Mouse (Mus musculus) intestine, embryonic 16.5 days (tissue): Measurements from ENCODE around the gene Pla2g7. TPM values are rescaled to one million over a fixed set of nuclear protein-coding genes. Genes with fewer than 3 reads are reported as not detected.

Experiments used
- ATAC-seq: fragments of 200-750 bp; cut with Nextera tagmentation; 2 replicates; pipeline ENCODE4 v1.8.0; 2017; ENCODE audit warnings: moderate TSS enrichment, moderate library complexity
- H3K27ac ChIP-seq: fragments of 300-500 bp; sonication (generic); 2 replicates; pipeline ENCODE4 v1.5.1; 2014; ENCODE audit warnings: mild to moderate bottlenecking, low read length
- H3K27me3 ChIP-seq: fragments of 300-500 bp; sonication (generic); replicated peaks from 2 replicates; pipeline ENCODE4 v1.6.1; 2014; ENCODE audit warnings: low read length, control low read depth, mixed read lengths; ENCODE audit not compliant: control insufficient read depth, insufficient read depth
- H3K36me3 ChIP-seq: fragments of 300-500 bp; sonication (generic); 2 replicates; pipeline ENCODE4 v1.6.1; 2014; ENCODE audit warnings: low read length, control low read depth; ENCODE audit not compliant: control insufficient read depth, insufficient read depth
- H3K4me1 ChIP-seq: fragments of 300-500 bp; sonication (generic); 2 replicates; pipeline ENCODE4 v1.6.1; 2014; ENCODE audit warnings: low read length, control low read depth, mixed read lengths; ENCODE audit not compliant: control insufficient read depth, insufficient read depth
- H3K4me2 ChIP-seq: fragments of 300-500 bp; sonication (generic); 2 replicates; pipeline ENCODE4 v1.6.1; 2014; ENCODE audit warnings: low read depth, low read length, control low read depth
- H3K4me3 ChIP-seq: fragments of 300-500 bp; sonication (generic); 2 replicates; pipeline ENCODE4 v1.5.1; 2014; ENCODE audit warnings: mild to moderate bottlenecking, low read length
- H3K9ac ChIP-seq: fragments of 300-500 bp; sonication (generic); 2 replicates; pipeline ENCODE4 v1.6.1; 2014; ENCODE audit warnings: low read depth, low read length
- H3K9me3 ChIP-seq: fragments of 300-500 bp; sonication (generic); 2 replicates; pipeline ENCODE4 v1.6.1; 2016; ENCODE audit warnings: low read length, control low read depth; ENCODE audit not compliant: control insufficient read depth
- WGBS: fragments of 180-500 bp; shearing (Covaris S2); extraction: QIAGEN DNeasy Blood & Tissue Kit; methylation state at CpG from one replicate; pipeline ENCODE4 v1.1.7; 2014; 5-methylcytosine and 5-hydroxymethylcytosine counted together
- polyA plus RNA-seq: library from polyadenylated mRNA; unstranded; fragments of >200 nt; fragmentation: Nextera tagmentation; extraction: Ambion mirVana; gene quantifications from 2 replicates; pipeline ENCODE4 v1.2.1, GENCODE M21; 2015

Gene Pla2g7
- polyA plus RNA-seq, 1 experiment from 2014 or later: 14.0 TPM

DNA sequence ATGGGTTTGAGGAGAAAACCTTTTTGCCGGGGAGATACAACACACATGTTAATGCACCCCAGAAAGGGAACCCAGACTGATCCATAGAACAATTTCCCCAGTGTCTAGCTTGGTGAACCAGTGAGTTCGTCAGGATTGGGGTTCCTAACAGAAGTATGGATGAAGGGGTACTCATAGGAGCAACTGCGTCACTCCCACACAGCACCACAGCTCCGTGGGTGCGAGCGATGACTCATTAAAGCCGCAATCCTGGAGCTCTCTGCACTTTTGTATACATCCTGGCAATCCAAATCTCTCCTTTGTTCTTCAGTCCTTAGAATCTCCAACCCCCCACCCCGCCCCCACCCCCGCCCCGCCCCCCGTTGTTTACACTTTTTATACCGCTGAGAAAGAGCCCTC is 306 bp upstream of the Pla2g7 start:
- WGBS: 14% methylated on average over 12 of the region's 12 CpGs
- no peaks in the 10 kb centered on the region for H3K36me3 ChIP-seq
- H3K4me1 ChIP-seq: peaks cover 4% of the 10 kb centered on the region
- H3K9me3 ChIP-seq: no peaks in the 10 kb centered on the region
- H3K27me3 ChIP-seq: no peaks in the 10 kb centered on the region
- peak overlapping the region; percentile 69; the same call in 1 of the 2 replicates for H3K9ac ChIP-seq
- no peak for ATAC-seq
- H3K27ac ChIP-seq: no peak overlapping the region
- peak overlapping the region; percentile 56 for H3K4me3 ChIP-seq
- H3K4me2 ChIP-seq: peak overlapping the region; percentile 91

DNA sequence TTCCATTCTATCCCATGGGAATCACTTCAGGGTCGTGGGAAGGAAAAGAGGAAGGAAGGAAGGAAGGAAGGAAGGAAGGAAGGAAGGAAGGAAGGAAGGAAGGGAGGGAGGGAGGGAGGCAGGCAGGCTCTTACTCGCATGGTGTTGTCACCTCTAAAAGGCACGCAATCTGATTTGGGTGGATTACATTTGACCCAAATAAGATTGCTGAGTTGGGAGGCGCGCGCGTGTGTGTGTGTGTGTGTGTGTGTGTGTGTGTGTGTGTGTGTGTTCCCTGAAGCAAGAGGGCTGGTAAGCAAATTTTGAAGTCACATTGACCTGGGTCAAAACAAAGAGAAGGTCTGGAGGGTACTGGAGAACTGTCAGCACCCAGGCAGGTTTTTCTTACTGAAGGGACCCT is 1.4 kb downstream of the Pla2g7 start:
- H3K27ac ChIP-seq: no peak overlapping the region
- H3K27me3 ChIP-seq: no peaks in the 10 kb centered on the region
- H3K9me3 ChIP-seq: no peaks in the 10 kb centered on the region
- H3K9ac ChIP-seq: no peak overlapping the region
- peaks cover 4% of the 10 kb centered on the region for H3K4me1 ChIP-seq
- no peak for ATAC-seq
- 72% methylated on average over 7 of the region's 7 CpGs for WGBS
- no peaks in the 10 kb centered on the region for H3K36me3 ChIP-seq
- H3K4me3 ChIP-seq: no peak overlapping the region
- no peak overlapping the region for H3K4me2 ChIP-seq

DNA sequence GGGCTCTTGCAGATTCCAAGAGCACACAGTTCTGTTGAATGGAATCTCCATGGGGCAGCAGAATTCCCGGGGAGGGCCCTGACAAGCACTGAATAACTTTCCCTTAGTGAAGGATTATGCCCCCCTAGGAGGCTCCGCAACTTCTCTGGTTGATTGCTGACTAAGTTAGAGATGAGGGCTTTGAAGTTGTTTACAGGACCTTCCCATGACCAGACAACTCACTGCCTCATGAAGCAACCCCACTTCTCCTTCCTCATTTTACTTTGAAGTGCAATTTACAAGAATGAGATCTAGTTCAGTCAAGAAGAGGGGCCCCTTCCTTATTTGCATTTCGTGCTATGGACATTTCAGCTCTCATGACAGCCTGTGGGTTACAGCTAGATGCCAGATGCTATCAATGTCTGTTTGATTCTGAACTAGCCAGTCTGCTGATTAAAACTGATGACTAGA is 5.8 kb downstream of the Pla2g7 start:
- H3K4me2 ChIP-seq: no peak overlapping the region
- no peak for ATAC-seq
- no peaks in the 10 kb centered on the region for H3K36me3 ChIP-seq
- H3K27ac ChIP-seq: no peak overlapping the region
- H3K27me3 ChIP-seq: no peaks in the 10 kb centered on the region
- WGBS: 34% methylated on average over 3 of the region's 3 CpGs
- peaks cover 1% of the 10 kb centered on the region for H3K4me1 ChIP-seq
- H3K9me3 ChIP-seq: no peaks in the 10 kb centered on the region
- no peak overlapping the region for H3K4me3 ChIP-seq
- no peak overlapping the region for H3K9ac ChIP-seq

DNA sequence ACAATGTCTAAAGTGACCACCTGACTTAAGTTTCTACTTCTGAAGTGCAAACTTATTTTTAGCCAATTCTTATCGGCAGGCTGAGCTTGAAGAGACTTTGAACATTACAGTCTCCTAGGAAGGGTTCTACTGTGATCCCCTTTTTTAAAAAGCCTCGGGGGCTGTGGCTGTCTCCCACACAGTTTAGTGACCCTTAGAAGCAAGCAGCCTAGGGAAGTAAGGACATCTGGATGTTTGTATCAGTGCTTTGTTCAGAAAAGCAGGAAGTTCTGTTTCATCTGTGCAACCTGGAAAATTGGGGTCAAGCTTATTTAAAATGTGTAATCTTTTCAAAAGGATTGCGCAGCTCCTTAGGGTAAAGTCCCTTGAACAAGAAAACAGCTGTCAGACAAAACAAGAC is 12.6 kb downstream of the Pla2g7 start:
- Histone ChIP-seq H3K27ac (peak overlapping the region; percentile 77), H3K4me2 (peak overlapping the region; percentile 42), H3K36me3 (no peaks in the 10 kb centered on the region), H3K4me1 (peaks cover 22% of the 10 kb centered on the region), H3K27me3 (no peaks in the 10 kb centered on the region), H3K4me3 (peak overlapping the region; percentile 16; the same call in 1 of the 2 replicates), H3K9ac (peak overlapping the region; percentile 49; the same call in 1 of the 2 replicates), H3K9me3 (no peaks in the 10 kb centered on the region)
- ATAC-seq: peak; percentile 33; the same call in 1 of the 2 replicates
- WGBS: 32% methylated on average over 3 of the region's 3 CpGs

DNA sequence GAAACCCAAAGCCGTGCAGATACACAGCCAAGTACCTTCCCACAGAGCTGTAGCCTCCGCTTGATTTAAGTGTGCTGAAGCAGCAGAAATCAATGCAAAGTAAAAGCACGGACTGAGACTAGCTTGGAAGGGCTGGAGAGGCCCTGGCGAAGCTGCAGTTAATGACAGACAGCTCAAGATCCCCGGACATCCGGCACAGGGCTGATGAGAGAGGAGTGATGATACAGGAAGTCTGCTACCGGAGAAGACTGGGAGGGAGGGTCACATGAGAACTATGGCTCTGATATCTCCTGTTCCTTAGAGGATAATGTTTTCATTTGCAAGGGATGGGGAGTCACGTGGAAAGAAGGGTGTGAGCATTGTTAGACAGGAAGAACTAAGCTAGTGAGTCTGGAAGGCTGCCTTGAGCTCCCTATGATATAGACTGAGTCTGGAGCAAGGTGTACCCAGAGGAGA is 13.1 kb downstream of the Pla2g7 start:
- Histone ChIP-seq H3K27ac (peak overlapping the region; percentile 77), H3K27me3 (no peaks in the 10 kb centered on the region), H3K4me2 (peak overlapping the region; percentile 42), H3K9me3 (no peaks in the 10 kb centered on the region), H3K4me1 (peaks cover 22% of the 10 kb centered on the region), H3K9ac (peak overlapping the region; percentile 49; the same call in 1 of the 2 replicates), H3K4me3 (peak overlapping the region; percentile 16; the same call in 1 of the 2 replicates), H3K36me3 (no peaks in the 10 kb centered on the region)
- WGBS: 20% methylated on average over 8 of the region's 8 CpGs
- ATAC-seq: peak; percentile 70

DNA sequence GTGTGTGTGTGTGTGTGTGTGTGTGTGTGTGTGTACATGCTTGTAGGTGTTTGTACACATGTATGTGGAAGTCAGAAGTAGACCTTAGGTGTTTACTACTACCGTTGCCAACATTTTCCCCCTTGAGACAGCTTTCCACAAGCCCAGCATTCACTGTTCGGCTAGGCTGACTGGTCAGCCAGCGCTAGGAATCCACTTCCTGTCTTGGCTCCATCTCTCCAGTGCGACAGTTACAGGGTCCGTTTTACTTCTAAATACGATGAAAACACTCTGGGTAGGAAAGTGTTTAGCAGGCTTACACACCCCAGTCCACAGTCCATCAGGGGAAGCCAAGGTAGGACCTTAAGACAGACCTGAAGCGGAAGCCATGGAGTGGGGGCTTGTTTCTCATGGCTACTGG is 16.9 kb downstream of the Pla2g7 start:
- Histone ChIP-seq H3K4me1 (peaks cover 22% of the 10 kb centered on the region), H3K27ac (no peak overlapping the region), H3K36me3 (no peaks in the 10 kb centered on the region), H3K9ac (no peak overlapping the region), H3K27me3 (no peaks in the 10 kb centered on the region), H3K9me3 (no peaks in the 10 kb centered on the region), H3K4me3 (no peak overlapping the region), H3K4me2 (no peak overlapping the region)
- no peak for ATAC-seq
- 55% methylated on average over 7 of the region's 7 CpGs for WGBS

DNA sequence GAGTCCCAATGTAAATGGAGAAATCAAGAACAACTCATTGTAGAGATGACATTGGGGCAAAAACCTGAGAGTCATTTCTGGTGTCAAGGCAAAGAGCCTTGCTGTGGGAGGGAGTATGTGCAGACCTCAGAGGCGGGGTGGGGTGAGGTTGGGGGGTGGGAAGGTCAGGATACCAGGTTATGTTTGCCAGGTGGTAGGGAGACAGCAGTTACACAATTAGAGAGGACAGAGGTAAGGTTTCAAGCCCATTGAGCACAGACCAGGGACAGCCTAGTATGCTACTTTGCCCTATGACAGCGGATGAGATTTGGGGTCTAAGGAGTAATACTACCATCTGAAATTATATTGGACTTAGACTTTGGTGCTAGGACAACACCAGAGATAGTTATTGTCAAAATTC is 19.4 kb downstream of the Pla2g7 start:
- Histone ChIP-seq H3K9ac (no peak overlapping the region), H3K27ac (no peak overlapping the region), H3K4me3 (no peak overlapping the region), H3K4me2 (no peak overlapping the region), H3K27me3 (no peaks in the 10 kb centered on the region), H3K4me1 (peaks cover 7% of the 10 kb centered on the region; the same call in 1 of the 2 replicates), H3K9me3 (no peaks in the 10 kb centered on the region), H3K36me3 (no peaks in the 10 kb centered on the region)
- no peak for ATAC-seq
- WGBS: 82% methylated on average over 2 of the region's 2 CpGs

DNA sequence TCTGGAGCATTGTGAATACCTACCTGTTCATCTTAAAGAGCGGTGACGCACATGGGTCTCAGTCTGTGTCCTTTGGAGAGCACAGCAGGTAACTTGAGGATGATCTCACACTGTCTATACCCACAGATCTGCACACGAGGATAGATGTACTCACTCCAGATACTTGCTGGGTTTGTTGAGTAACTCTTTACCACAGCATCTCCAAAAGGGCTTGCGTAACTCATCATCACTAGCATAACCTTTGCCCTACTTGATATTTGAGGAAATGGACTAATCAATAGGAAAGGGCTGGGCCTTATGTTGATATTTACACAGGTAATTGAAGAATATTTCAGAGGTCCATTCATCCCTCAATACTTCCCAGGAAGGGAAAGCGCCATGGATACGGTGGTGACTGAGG is 21.9 kb downstream of the Pla2g7 start:
- H3K4me3 ChIP-seq: no peak overlapping the region
- H3K27ac ChIP-seq: no peak overlapping the region
- no peak for ATAC-seq
- H3K9me3 ChIP-seq: no peaks in the 10 kb centered on the region
- WGBS: 82% methylated on average over 6 of the region's 6 CpGs
- no peaks in the 10 kb centered on the region for H3K4me1 ChIP-seq
- H3K27me3 ChIP-seq: no peaks in the 10 kb centered on the region
- H3K36me3 ChIP-seq: no peaks in the 10 kb centered on the region
- no peak overlapping the region for H3K4me2 ChIP-seq
- H3K9ac ChIP-seq: no peak overlapping the region

DNA sequence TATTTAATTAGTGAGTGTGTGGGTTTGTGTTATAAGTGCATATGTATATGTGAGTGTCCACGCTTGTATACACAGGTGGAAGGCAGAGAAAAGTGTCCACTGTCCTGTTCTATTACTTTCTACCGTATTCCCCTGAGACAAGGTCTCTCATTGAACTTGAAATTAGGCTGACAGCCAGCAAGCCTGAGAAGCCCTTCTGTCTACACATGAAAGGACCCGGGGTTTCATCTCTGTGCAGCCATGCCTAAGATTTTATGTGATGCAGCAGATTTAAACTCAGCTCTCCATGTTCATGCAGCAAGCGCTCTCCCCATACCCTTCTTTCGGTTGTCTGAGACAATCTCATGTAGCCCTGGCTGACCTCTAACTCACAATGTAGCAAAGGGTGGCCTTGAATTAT is 22.6 kb downstream of the Pla2g7 start:
- 89% methylated on average over 5 of the region's 5 CpGs for WGBS
- Histone ChIP-seq H3K9me3 (no peaks in the 10 kb centered on the region), H3K36me3 (no peaks in the 10 kb centered on the region), H3K4me1 (no peaks in the 10 kb centered on the region), H3K9ac (no peak overlapping the region), H3K27me3 (no peaks in the 10 kb centered on the region), H3K27ac (no peak overlapping the region), H3K4me3 (no peak overlapping the region), H3K4me2 (no peak overlapping the region)
- ATAC-seq: no peak
